Mouse (Mus musculus): ENCODE measurements around the gene Zcchc12.

- TF ChIP-seq MAX (IDR thresholded peaks at IDR 0.05; ENCODE audit: low read length), result no peak
- TF ChIP-seq RAD21 (IDR thresholded peaks at IDR 0.05; ENCODE audit: low read depth, low read length), result no peak
- no peak for TF ChIP-seq MXI1 (IDR thresholded peaks at IDR 0.05; ENCODE audit: low read depth, low read length)
- no peak for TF ChIP-seq POLR2AphosphoS5 (IDR thresholded peaks at IDR 0.05; ENCODE audit: borderline replicate concordance, low read depth, low read length)
These were observed 33.2 kb downstream of the Zcchc12 start for GRCm38 (mm10) chrX:36228861-36229260.

Data from MEL (cell line).